In the genomic region with DNA sequence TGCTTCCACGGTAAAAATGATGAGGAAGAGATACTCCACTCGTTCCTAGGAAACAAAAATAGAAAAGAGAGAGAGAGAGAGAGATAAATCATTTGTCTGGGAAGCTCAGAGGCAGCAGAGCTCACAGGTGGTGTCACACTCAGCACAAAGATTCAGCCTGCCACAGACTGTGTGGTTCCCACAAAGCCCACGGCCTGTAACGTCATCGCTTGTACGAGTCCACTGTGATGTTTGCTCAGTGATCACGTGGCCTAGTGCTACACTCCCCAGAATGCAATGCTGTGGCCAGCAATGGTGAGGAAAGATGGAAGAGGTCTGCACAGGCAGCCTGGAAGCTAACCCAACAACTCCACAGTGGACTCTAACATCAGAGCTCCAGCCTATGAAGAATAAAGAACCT, we compare ENCODE assay signal across 21 mouse cellular contexts.
"Had no signal": no experiment of that assay in that cellular context is flagged by ENCODE, and none has a peak within 500 bp of the region (broad histone marks: within the 10 kb centered on the region; RNA-seq: fewer than 3 reads in every experiment).

No protein-coding gene starts in this region.

- H3K27ac ChIP-seq: kidney, postnatal 0 days; limb, embryonic 10.5 days; limb, embryonic 13.5 days; liver, embryonic 12.5 days; liver, embryonic 15.5 days; midbrain, embryonic 10.5 days; midbrain, embryonic 13.5 days; neural tube, embryonic 13.5 days; stomach, embryonic 15.5 days had no signal

- H3K9ac ChIP-seq: limb, embryonic 13.5 days; liver, embryonic 12.5 days; liver, embryonic 15.5 days; midbrain, embryonic 13.5 days; neural tube, embryonic 13.5 days; stomach, embryonic 15.5 days had no signal

- ATAC-seq: intestine, postnatal 0 days; liver, embryonic 12.5 days; midbrain, embryonic 13.5 days; midbrain, embryonic 16.5 days had no signal

- H3K4me2 ChIP-seq: limb, embryonic 13.5 days; liver, embryonic 12.5 days; liver, embryonic 15.5 days; midbrain, embryonic 13.5 days; neural tube, embryonic 13.5 days; stomach, embryonic 15.5 days had no signal

- DNase-seq: kidney, adult 2 months; kidney, postnatal 36 days; liver; lung, adult 18-20 months; lung, postnatal 14 days; lung, postnatal 4 days; right cerebral cortex, postnatal 25 days; spleen, adult 18-20 months; thymus, postnatal 25 days had no signal

- H3K36me3 ChIP-seq: liver, embryonic 12.5 days; liver, embryonic 15.5 days; midbrain, embryonic 10.5 days; stomach, embryonic 15.5 days had no signal

- H3K4me1 ChIP-seq: midbrain, embryonic 13.5 days; stomach, embryonic 15.5 days had no signal

- H3K4me3 ChIP-seq: limb, embryonic 10.5 days; limb, embryonic 13.5 days; liver, embryonic 12.5 days; liver, embryonic 15.5 days; midbrain, embryonic 10.5 days; midbrain, embryonic 13.5 days; myocyte; neural tube, embryonic 13.5 days; stomach, embryonic 15.5 days had no signal

- H3K27me3 ChIP-seq: limb, embryonic 13.5 days; liver, embryonic 15.5 days; midbrain, embryonic 13.5 days; neural tube, embryonic 13.5 days; stomach, embryonic 15.5 days had no signal

- H3K9me3 ChIP-seq: limb, embryonic 10.5 days; limb, embryonic 13.5 days; liver, embryonic 12.5 days; liver, embryonic 15.5 days; midbrain, embryonic 10.5 days; midbrain, embryonic 13.5 days; neural tube, embryonic 13.5 days; stomach, embryonic 15.5 days had no signal
